Mouse (Mus musculus): ENCODE data around the gene Lrch1. TPM values are rescaled to one million over a fixed set of nuclear protein-coding genes. Genes with fewer than 3 reads are reported as not detected.

Gene Lrch1
- polyA plus RNA-seq (2015; fragmentation: Nextera tagmentation; extraction: Ambion mirVana) = 16.3 and 18.3 TPM in 2 replicates

GRCm38 (mm10) chr14:74947376-74948013 lies at the start of gene Lrch1:
Gene Lrch1, minus strand, starts transcription at chr14:74947876.
- ATAC-seq (ENCODE audit: low read depth) = peak; percentile 82
- H3K4me2 ChIP-seq (ENCODE audit: low read depth, low read length) = peak within 1 kb of the TSS; percentile 93
- peaks cover 32% of the 10 kb centered on the region for H3K4me1 ChIP-seq (replicated peaks; ENCODE audit: control insufficient read depth, insufficient read depth, low read length)
- H3K27ac ChIP-seq (ENCODE audit: low read length) = peak within 1 kb of the TSS; percentile 90
- under 1% methylated on average over 64 of the region's 65 CpGs for WGBS
- H3K27me3 ChIP-seq (ENCODE audit: control insufficient read depth, insufficient read depth, low read depth, low read length) = no peaks in the 10 kb centered on the region
- H3K9ac ChIP-seq (ENCODE audit: low read length) = peak within 1 kb of the TSS; percentile 95
- H3K36me3 ChIP-seq (ENCODE audit: control insufficient read depth, insufficient read depth, low read length) = 0 out of 2 replicates have a peak, but pooled peaks cover 1% of the 10 kb centered on the region
- no peaks in the 10 kb centered on the region for H3K9me3 ChIP-seq (ENCODE audit: control insufficient read depth, low read length)
- H3K4me3 ChIP-seq (ENCODE audit: low read length) = peak within 1 kb of the TSS; percentile 95

- Histone ChIP-seq H3K9ac (ENCODE audit: low read length) (no peak overlapping the region), H3K36me3 (ENCODE audit: control insufficient read depth, insufficient read depth, low read length) (no peaks in the 10 kb centered on the region), H3K4me3 (ENCODE audit: low read length) (no peak overlapping the region), H3K4me1 (replicated peaks; ENCODE audit: control insufficient read depth, insufficient read depth, low read length) (no peaks in the 10 kb centered on the region), H3K27me3 (ENCODE audit: control insufficient read depth, insufficient read depth, low read depth, low read length) (no peaks in the 10 kb centered on the region), H3K9me3 (ENCODE audit: control insufficient read depth, low read length) (no peaks in the 10 kb centered on the region), H3K27ac (ENCODE audit: low read length) (no peak overlapping the region), H3K4me2 (ENCODE audit: low read depth, low read length) (no peak overlapping the region)
- 91% methylated on average over 2 of the region's 2 CpGs for WGBS
- ATAC-seq (ENCODE audit: low read depth) = no peak
Measured at GRCm38 (mm10) chr14:74997041-74997440, 49.4 kb upstream of the Lrch1 start.

- WGBS = 46% methylated on average over 3 of the region's 3 CpGs
- no peaks in the 10 kb centered on the region for H3K27me3 ChIP-seq (ENCODE audit: control insufficient read depth, insufficient read depth, low read depth, low read length)
- no peak overlapping the region for H3K4me3 ChIP-seq (ENCODE audit: low read length)
- H3K27ac ChIP-seq (ENCODE audit: low read length) = no peak overlapping the region
- H3K9me3 ChIP-seq (ENCODE audit: control insufficient read depth, low read length) = no peaks in the 10 kb centered on the region
- H3K4me1 ChIP-seq (replicated peaks; ENCODE audit: control insufficient read depth, insufficient read depth, low read length) = no peaks in the 10 kb centered on the region
- H3K36me3 ChIP-seq (ENCODE audit: control insufficient read depth, insufficient read depth, low read length) = no peaks in the 10 kb centered on the region
- H3K4me2 ChIP-seq (ENCODE audit: low read depth, low read length) = no peak overlapping the region
- H3K9ac ChIP-seq (ENCODE audit: low read length) = no peak overlapping the region
- no peak for ATAC-seq (ENCODE audit: low read depth)
Measured at GRCm38 (mm10) chr14:74996556-74996955, 48.9 kb upstream of the Lrch1 start.

- ATAC-seq (ENCODE audit: low read depth) = no peak; the same call in 1 of the 2 replicates
Measured at GRCm38 (mm10) chr14:74990504-74990903, 42.8 kb upstream of the Lrch1 start.

DNA sequence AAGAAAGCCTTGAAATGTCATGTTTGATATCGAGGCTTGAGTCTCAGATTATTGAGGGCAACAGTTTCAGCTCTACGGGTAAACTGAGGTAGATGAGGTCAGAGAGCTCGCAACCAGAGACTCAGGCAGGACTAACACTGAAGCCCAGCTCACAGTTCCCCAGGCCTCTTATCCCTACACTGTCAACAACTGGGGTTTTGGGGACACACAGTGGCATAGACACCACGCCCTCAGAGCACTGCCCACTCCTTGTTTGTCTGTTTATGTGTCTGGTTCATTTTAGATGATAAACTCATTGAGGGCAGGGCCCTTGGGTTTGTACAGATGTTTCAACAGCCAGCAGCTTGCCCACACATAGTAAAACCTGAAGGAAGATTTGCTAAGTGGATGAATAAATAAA lies 42.2 kb upstream of the Lrch1 start:
- no peaks in the 10 kb centered on the region for H3K36me3 ChIP-seq (ENCODE audit: control insufficient read depth, insufficient read depth, low read length)
- H3K9me3 ChIP-seq (ENCODE audit: control insufficient read depth, low read length) = no peaks in the 10 kb centered on the region
- 77% methylated on average over 4 of the region's 4 CpGs for WGBS
- no peaks in the 10 kb centered on the region for H3K27me3 ChIP-seq (ENCODE audit: control insufficient read depth, insufficient read depth, low read depth, low read length)
- H3K4me1 ChIP-seq (replicated peaks; ENCODE audit: control insufficient read depth, insufficient read depth, low read length) = no peaks in the 10 kb centered on the region
- no peak overlapping the region for H3K4me3 ChIP-seq (ENCODE audit: low read length)
- H3K9ac ChIP-seq (ENCODE audit: low read length) = no peak overlapping the region
- no peak overlapping the region for H3K27ac ChIP-seq (ENCODE audit: low read length)
- no peak overlapping the region for H3K4me2 ChIP-seq (ENCODE audit: low read depth, low read length)
- no peak for ATAC-seq (ENCODE audit: low read depth)

More at GRCm38 (mm10) chr14:74990504-74990903, 42.8 kb upstream of the Lrch1 start:
- no peaks in the 10 kb centered on the region for H3K27me3 ChIP-seq (ENCODE audit: control insufficient read depth, insufficient read depth, low read depth, low read length)
- no peak overlapping the region for H3K4me3 ChIP-seq (ENCODE audit: low read length)
- no peaks in the 10 kb centered on the region for H3K9me3 ChIP-seq (ENCODE audit: control insufficient read depth, low read length)
- H3K4me1 ChIP-seq (replicated peaks; ENCODE audit: control insufficient read depth, insufficient read depth, low read length) = no peaks in the 10 kb centered on the region
- no peak overlapping the region for H3K9ac ChIP-seq (ENCODE audit: low read length)
- H3K27ac ChIP-seq (ENCODE audit: low read length) = no peak overlapping the region
- no peaks in the 10 kb centered on the region for H3K36me3 ChIP-seq (ENCODE audit: control insufficient read depth, insufficient read depth, low read length)
- WGBS = 2% methylated on average over 1 of the region's 1 CpGs
- no peak overlapping the region for H3K4me2 ChIP-seq (ENCODE audit: low read depth, low read length)

DNA sequence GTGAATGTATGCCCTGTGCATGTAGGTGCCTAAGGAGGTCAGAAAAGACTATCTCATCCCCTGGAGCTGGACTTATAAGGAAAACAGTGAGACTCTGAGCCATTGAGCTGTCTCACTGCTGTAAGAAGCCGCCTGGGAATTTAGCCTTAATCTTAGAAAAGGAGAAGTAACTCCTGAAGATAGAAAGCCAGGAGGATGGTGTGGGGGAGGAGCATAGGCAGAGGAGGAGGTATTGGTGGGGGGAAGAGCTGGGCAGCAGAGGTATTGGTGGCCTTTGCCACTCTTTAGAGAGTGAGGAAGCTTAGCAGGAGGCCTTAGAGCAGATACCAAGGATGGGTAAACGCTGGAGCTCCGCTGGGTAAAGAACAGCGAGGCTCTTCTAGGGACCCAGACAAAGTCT lies 41.6 kb upstream of the Lrch1 start:
- no peak for ATAC-seq (ENCODE audit: low read depth)
- no peak overlapping the region for H3K4me3 ChIP-seq (ENCODE audit: low read length)
- H3K27me3 ChIP-seq (ENCODE audit: control insufficient read depth, insufficient read depth, low read depth, low read length) = no peaks in the 10 kb centered on the region
- H3K36me3 ChIP-seq (ENCODE audit: control insufficient read depth, insufficient read depth, low read length) = no peaks in the 10 kb centered on the region
- 44% methylated on average over 4 of the region's 4 CpGs for WGBS
- no peak overlapping the region for H3K4me2 ChIP-seq (ENCODE audit: low read depth, low read length)
- no peak overlapping the region for H3K27ac ChIP-seq (ENCODE audit: low read length)
- no peaks in the 10 kb centered on the region for H3K4me1 ChIP-seq (replicated peaks; ENCODE audit: control insufficient read depth, insufficient read depth, low read length)
- H3K9ac ChIP-seq (ENCODE audit: low read length) = no peak overlapping the region
- H3K9me3 ChIP-seq (ENCODE audit: control insufficient read depth, low read length) = no peaks in the 10 kb centered on the region

DNA sequence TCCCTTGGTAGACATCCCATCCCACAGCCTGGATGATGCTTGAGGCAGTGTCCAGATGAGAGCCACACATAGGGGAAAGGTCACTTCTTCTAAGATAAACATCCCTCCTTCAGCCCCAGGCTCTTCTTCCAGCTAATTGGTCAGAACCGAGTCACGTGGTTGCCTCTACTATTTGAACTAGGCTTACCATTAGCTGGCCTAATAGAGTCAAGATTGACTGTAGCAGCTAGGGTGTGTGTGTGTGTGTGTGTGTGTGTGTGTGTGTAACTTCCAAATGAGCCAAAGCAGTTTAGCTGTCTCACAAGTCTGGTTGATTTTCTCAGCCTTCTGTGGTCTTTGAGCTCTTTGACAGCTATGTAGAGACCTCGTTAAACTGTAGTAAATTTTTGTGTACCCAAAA lies 38.9 kb upstream of the Lrch1 start:
- H3K27ac ChIP-seq (ENCODE audit: low read length) = no peak overlapping the region
- no peaks in the 10 kb centered on the region for H3K4me1 ChIP-seq (replicated peaks; ENCODE audit: control insufficient read depth, insufficient read depth, low read length)
- H3K9me3 ChIP-seq (ENCODE audit: control insufficient read depth, low read length) = no peaks in the 10 kb centered on the region
- H3K27me3 ChIP-seq (ENCODE audit: control insufficient read depth, insufficient read depth, low read depth, low read length) = no peaks in the 10 kb centered on the region
- ATAC-seq (ENCODE audit: low read depth) = no peak
- no peak overlapping the region for H3K4me3 ChIP-seq (ENCODE audit: low read length)
- H3K4me2 ChIP-seq (ENCODE audit: low read depth, low read length) = no peak overlapping the region
- no peaks in the 10 kb centered on the region for H3K36me3 ChIP-seq (ENCODE audit: control insufficient read depth, insufficient read depth, low read length)
- WGBS = 52% methylated on average over 3 of the region's 3 CpGs
- H3K9ac ChIP-seq (ENCODE audit: low read length) = no peak overlapping the region

DNA sequence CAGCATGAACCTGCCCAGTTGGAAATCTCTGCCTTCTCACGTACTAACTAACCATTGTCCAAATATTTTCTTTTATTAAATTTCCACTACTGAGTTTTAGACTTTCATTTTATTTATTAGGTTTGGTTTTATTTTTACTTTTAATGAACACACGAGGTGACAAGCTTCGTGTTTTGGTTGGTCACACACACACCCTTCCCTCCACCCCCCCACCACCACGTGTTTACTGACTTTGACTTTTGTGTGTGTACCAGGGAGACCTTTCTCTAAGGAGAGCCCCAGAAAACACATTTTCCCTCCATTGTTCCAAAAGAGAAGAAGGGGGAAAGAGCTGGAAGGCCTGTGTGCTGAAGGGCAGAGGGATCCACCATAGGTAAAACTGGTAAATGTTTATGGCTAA lies 38.0 kb upstream of the Lrch1 start:
- H3K9ac ChIP-seq (ENCODE audit: low read length) = no peak overlapping the region
- no peak overlapping the region for H3K4me2 ChIP-seq (ENCODE audit: low read depth, low read length)
- no peak overlapping the region for H3K4me3 ChIP-seq (ENCODE audit: low read length)
- no peak overlapping the region for H3K27ac ChIP-seq (ENCODE audit: low read length)
- no peaks in the 10 kb centered on the region for H3K36me3 ChIP-seq (ENCODE audit: control insufficient read depth, insufficient read depth, low read length)
- ATAC-seq (ENCODE audit: low read depth) = no peak
- H3K27me3 ChIP-seq (ENCODE audit: control insufficient read depth, insufficient read depth, low read depth, low read length) = no peaks in the 10 kb centered on the region
- WGBS = 54% methylated on average over 4 of the region's 4 CpGs
- no peaks in the 10 kb centered on the region for H3K9me3 ChIP-seq (ENCODE audit: control insufficient read depth, low read length)
- H3K4me1 ChIP-seq (replicated peaks; ENCODE audit: control insufficient read depth, insufficient read depth, low read length) = no peaks in the 10 kb centered on the region

DNA sequence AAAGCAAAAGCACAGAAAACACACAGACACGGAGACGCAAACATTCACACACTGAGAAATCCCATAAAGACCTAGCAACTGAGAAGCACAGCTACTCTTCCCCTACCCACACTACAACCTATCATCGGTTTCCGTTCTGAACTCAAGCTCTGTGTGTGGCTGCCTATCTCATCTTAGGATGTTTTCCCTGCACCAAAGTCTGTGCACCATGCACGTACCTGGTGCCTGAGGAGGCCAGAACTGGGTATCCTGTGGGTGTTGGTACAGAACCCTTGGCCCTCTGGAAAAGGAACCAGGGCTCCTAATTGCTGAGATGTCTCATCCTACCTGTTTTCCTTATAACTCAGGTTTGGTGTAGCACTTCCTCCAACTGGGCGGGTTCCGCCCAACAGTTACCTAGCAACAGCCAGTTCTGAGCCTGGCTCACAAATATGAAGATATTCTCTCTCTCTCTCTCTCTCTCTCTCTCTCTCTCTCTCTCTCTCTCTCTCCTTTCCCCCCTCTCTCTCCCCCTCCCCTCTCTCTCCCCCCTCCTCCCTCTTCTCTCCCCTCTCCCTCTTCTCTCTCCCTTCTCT lies 37.2 kb upstream of the Lrch1 start:
- ATAC-seq (ENCODE audit: low read depth) = no peak
- no peaks in the 10 kb centered on the region for H3K4me1 ChIP-seq (replicated peaks; ENCODE audit: control insufficient read depth, insufficient read depth, low read length)
- WGBS = 69% methylated on average over 7 of the region's 7 CpGs
- no peaks in the 10 kb centered on the region for H3K9me3 ChIP-seq (ENCODE audit: control insufficient read depth, low read length)
- H3K4me3 ChIP-seq (ENCODE audit: low read length) = no peak overlapping the region
- no peak overlapping the region for H3K9ac ChIP-seq (ENCODE audit: low read length)
- H3K36me3 ChIP-seq (ENCODE audit: control insufficient read depth, insufficient read depth, low read length) = no peaks in the 10 kb centered on the region
- no peaks in the 10 kb centered on the region for H3K27me3 ChIP-seq (ENCODE audit: control insufficient read depth, insufficient read depth, low read depth, low read length)
- no peak overlapping the region for H3K4me2 ChIP-seq (ENCODE audit: low read depth, low read length)
- no peak overlapping the region for H3K27ac ChIP-seq (ENCODE audit: low read length)

Measured in lung, embryonic 16.5 days (tissue).